Mouse (Mus musculus) liver, postnatal 0 days (tissue): Measurements from ENCODE around the gene Gm42420. TPM values are rescaled to one million over a fixed set of nuclear protein-coding genes. Genes with fewer than 3 reads are reported as not detected.

Experiments used
- ATAC-seq: fragments of 200-750 bp; cut with Nextera tagmentation; 2 replicates; pipeline ENCODE4 v1.8.0; 2017; ENCODE audit warnings: mild to moderate bottlenecking, moderate library complexity
- DNase-seq: peaks from one replicate; pipeline ENCODE4 v3.0.0-alpha.2; 2016
- H3K27ac ChIP-seq: fragments of 300-500 bp; sonication (generic); 2 replicates; pipeline ENCODE4 v1.5.1; 2014; ENCODE audit warnings: antibody characterized with exemption, moderate library complexity, mild to moderate bottlenecking, low read depth
- H3K27me3 ChIP-seq: fragments of 300-500 bp; sonication (generic); 2 replicates; pipeline ENCODE4 v1.6.1; 2014; ENCODE audit warnings: low read length, control low read depth, mixed read lengths; ENCODE audit not compliant: insufficient read depth
- H3K36me3 ChIP-seq: fragments of 300-500 bp; sonication (generic); replicated peaks from 2 replicates; pipeline ENCODE4 v1.6.1; 2014; ENCODE audit warnings: mild to moderate bottlenecking, control low read depth, low read length, moderate library complexity, mixed read lengths; ENCODE audit not compliant: insufficient read depth
- H3K4me1 ChIP-seq: fragments of 300-500 bp; sonication (generic); 2 replicates; pipeline ENCODE4 v1.6.1; 2014; ENCODE audit warnings: antibody characterized with exemption, mild to moderate bottlenecking, control low read depth; ENCODE audit not compliant: insufficient read depth
- H3K4me2 ChIP-seq: fragments of 300-500 bp; sonication (generic); 2 replicates; pipeline ENCODE4 v1.6.1; 2014; ENCODE audit warnings: low read depth, mild to moderate bottlenecking, low read length, moderate library complexity, mixed read lengths
- H3K4me3 ChIP-seq: fragments of 300-500 bp; sonication (generic); 2 replicates; pipeline ENCODE4 v1.5.1; 2014; ENCODE audit warnings: low read depth, low read length
- H3K9ac ChIP-seq: fragments of 300-500 bp; sonication (generic); replicated peaks from 2 replicates; pipeline ENCODE4 v1.6.1; 2014; ENCODE audit warnings: mild to moderate bottlenecking, moderate library complexity
- H3K9me3 ChIP-seq: fragments of 300-500 bp; sonication (generic); 2 replicates; pipeline ENCODE4 v1.6.1; 2016; ENCODE audit warnings: mild to moderate bottlenecking, control low read depth, low read length, mixed read lengths
- CTCF ChIP-seq: sonication (generic); IDR thresholded peaks from 2 replicates; pipeline ENCODE4 v1.5.1; 2016; ENCODE audit warnings: antibody characterized with exemption, low read depth
- EP300 ChIP-seq: IDR thresholded peaks from 2 replicates; pipeline ENCODE4 v1.6.1; 2016; ENCODE audit warnings: antibody characterized with exemption, low read depth, mild to moderate bottlenecking
- WGBS: fragments of 180-500 bp; shearing (Covaris S2); extraction: QIAGEN DNeasy Blood & Tissue Kit; methylation state at CpG from one replicate; pipeline ENCODE4 v1.1.7; 2014; ENCODE audit not compliant: insufficient replicate concordance; 5-methylcytosine and 5-hydroxymethylcytosine counted together
- polyA plus RNA-seq: library from polyadenylated mRNA; unstranded; fragments of >200 nt; fragmentation: Nextera tagmentation; extraction: Ambion mirVana; gene quantifications from 2 replicates; pipeline ENCODE4 v1.2.1, GENCODE M21; 2015

The Gm42420 gene
- polyA plus RNA-seq, 1 experiment from 2014 or later: 1.9 TPM

DNA sequence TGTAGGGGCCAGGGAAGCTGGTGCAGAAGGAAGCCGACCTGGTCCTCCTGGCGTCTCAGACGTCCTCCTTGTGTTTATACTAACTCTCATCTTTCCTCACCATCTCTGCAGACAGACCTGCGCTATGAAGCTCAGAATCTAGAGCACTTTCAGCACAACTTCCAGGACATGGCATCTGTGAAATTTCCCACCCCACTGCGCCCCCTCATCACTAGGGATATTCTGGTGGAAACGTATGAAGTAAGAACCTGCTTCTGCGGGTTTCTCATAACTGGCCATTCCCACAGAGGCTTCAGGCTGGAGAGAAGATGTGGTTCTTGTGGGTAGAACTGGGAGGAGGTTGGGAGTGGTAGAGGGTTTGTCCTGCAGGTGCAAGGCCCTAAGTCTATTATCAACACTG, 6.0 kb upstream of the Gm42420 start:
- Histone ChIP-seq H3K27me3 (no peaks in the 10 kb centered on the region), H3K27ac (no peak overlapping the region), H3K4me1 (peaks cover 10% of the 10 kb centered on the region), H3K9me3 (no peaks in the 10 kb centered on the region), H3K4me2 (no peak overlapping the region), H3K36me3 (peaks cover 34% of the 10 kb centered on the region), H3K9ac (no peak overlapping the region), H3K4me3 (no peak overlapping the region)
- ATAC-seq (no peak), DNase-seq (no peak)
- 90% methylated on average over 7 of the region's 7 CpGs for WGBS
- TF ChIP-seq EP300 (no peak), CTCF (no peak)

DNA sequence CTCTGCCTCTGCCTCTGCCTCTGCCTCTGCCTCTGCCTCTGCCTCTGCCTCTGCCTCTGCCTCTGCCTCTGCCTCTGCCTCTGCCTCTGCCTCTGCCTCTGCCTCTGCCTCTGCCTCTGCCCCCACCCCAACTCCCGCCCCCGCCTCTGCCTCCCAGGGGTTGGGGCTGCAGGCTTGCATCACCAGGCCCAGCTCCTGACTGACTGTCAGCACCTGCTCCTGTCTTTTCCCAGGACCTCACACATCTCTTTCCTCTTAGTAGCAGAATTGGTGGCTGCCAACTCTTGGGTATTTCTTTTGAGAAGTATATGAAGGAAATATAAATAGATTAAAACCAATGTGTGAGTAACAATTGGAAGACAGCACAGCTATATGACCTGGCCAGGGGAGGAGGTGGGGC, 5.0 kb upstream of the Gm42420 start:
- Histone ChIP-seq H3K4me2 (no peak overlapping the region), H3K27ac (no peak overlapping the region), H3K27me3 (no peaks in the 10 kb centered on the region), H3K9ac (no peak overlapping the region), H3K36me3 (peaks cover 39% of the 10 kb centered on the region), H3K4me1 (0 out of 2 replicates have a peak, but pooled peaks cover 4% of the 10 kb centered on the region), H3K4me3 (no peak overlapping the region), H3K9me3 (no peaks in the 10 kb centered on the region)
- no peak for ATAC-seq
- TF ChIP-seq EP300: no peak
- TF ChIP-seq CTCF: no peak
- DNase-seq: no peak
- 49% methylated on average over 2 of the region's 2 CpGs for WGBS

DNA sequence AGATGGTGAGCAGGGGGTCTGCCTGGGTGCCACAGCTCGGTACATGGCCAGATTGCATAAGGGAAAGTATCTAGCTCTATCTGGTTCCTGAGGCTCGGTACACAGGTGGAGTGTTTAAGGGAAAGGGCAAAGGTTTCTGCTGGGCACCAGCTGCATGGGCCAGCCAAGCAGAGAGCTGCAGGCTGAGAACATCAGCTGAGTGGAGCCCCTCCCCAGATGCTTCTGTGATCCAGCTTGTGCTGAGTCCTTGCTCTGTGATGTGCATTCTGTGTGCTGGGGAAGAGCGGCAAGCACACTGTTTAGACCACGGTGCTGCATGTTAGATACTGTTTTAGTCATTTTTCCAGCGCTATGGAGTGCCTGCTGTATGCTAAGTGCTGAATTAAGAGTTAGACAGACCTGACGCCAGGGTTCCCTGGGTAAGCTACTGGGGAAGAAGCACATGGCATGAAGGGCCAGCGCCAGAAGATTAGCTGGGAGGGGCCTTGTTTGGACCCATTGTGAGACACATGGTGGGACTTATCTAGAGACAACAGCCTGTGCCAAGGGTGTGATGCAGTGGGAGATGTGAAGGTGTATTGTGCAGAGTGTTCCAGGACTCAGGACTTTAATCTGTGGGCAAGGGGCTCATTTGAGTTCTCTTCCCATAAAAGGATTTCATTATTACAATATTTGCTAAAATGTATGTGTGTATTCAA, 4.3 kb upstream of the Gm42420 start:
- TF ChIP-seq EP300 (peak; percentile 66; the same call in 1 of the 2 replicates), CTCF (no peak)
- no peak overlapping the region for H3K9ac ChIP-seq
- DNase-seq: no peak
- 0 out of 2 replicates have a peak, but pooled peaks cover 4% of the 10 kb centered on the region for H3K4me1 ChIP-seq
- peak; percentile 90 for ATAC-seq
- H3K27ac ChIP-seq: no peak overlapping the region
- no peak overlapping the region for H3K4me2 ChIP-seq
- no peaks in the 10 kb centered on the region for H3K9me3 ChIP-seq
- 53% methylated on average over 7 of the region's 7 CpGs for WGBS
- no peak overlapping the region for H3K4me3 ChIP-seq
- H3K36me3 ChIP-seq: peaks cover 41% of the 10 kb centered on the region
- no peaks in the 10 kb centered on the region for H3K27me3 ChIP-seq

DNA sequence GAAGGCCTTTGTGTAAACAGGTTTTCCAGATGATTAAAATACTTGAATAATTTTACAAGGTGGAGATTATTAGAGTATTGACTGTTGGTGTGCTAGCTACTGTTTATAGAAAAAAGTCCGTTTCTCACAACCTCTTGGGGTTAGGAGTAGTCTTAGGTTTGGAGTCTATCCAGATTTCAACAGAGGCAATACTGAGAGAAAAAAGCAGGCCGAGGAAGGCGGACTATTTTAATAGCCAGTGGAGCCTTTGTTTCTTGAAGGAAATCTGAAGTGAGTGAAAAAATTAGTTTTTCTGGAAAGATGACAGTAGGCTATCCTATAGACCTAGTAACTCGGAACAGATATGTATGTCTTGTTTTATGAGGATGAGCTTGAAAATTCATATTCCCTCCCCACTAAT, 5.9 kb downstream of the Gm42420 start:
- TF ChIP-seq EP300: no peak
- TF ChIP-seq CTCF: no peak
- Histone ChIP-seq H3K9me3 (no peaks in the 10 kb centered on the region), H3K9ac (no peak overlapping the region), H3K27me3 (no peaks in the 10 kb centered on the region), H3K27ac (no peak overlapping the region), H3K36me3 (peaks cover 18% of the 10 kb centered on the region), H3K4me2 (no peak overlapping the region), H3K4me1 (peaks cover 18% of the 10 kb centered on the region), H3K4me3 (no peak overlapping the region)
- DNase-seq (no peak), ATAC-seq (no peak)
- 94% methylated on average over 4 of the region's 4 CpGs for WGBS

DNA sequence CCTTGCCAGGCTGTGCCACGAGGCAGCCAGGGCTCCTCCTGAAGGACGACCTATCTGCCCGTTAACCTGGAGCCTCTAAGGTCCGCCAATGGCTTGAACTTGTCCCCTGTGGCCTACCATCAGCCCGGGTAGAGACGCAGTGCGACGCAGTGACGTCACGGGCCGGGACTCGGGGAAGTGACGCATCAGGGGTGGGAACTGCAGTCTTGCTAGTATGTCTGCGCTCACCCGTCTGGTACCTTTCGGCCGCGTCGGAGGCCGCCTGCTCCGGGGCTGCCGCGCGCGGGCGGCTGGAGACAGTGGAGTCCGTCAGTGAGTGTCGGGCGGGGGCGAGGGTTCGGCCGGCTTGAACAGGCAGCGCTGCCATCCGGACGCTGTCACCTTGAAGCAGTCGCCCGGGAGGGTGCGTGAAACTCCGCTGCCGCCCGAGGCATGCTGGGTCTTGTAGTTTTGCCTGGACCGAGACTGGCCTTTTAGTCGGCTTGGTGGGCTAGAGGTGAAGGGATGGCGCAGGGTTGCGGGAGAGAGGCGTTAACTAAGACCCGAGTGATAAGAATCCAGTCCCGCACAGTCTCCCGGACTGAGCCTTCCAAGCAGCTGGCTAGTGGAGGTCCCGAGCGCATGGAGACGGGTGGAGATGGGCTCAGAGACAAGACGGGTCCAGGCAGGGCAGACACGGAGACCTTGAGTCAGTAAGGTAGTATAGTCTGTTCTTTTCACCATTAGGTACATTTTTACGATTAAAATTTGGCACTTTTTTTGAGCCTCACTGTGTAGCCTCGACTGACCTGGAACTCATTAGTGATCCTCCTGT, 7.1 kb downstream of the Gm42420 start, which contains the start of gene Ndufb2:
Gene Ndufb2, plus strand, starts transcription at position 174 of the 814 bp plus-strand sequence.
- H3K27me3 ChIP-seq: no peaks in the 10 kb centered on the region
- H3K4me3 ChIP-seq: peak within 1 kb of the TSS; percentile 81
- under 1% methylated on average over 53 of the region's 56 CpGs for WGBS
- DNase-seq (peak; percentile 97), ATAC-seq (peak; percentile 99)
- peaks cover 18% of the 10 kb centered on the region for H3K4me1 ChIP-seq
- no peak for TF ChIP-seq EP300
- TF ChIP-seq CTCF: no peak
- peaks cover 23% of the 10 kb centered on the region; the same call in 1 of the 2 replicates for H3K36me3 ChIP-seq
- no peaks in the 10 kb centered on the region for H3K9me3 ChIP-seq
- H3K9ac ChIP-seq: peak within 1 kb of the TSS; percentile 78
- H3K27ac ChIP-seq: peak within 1 kb of the TSS; percentile 81
- H3K4me2 ChIP-seq: peak within 1 kb of the TSS; percentile 87

DNA sequence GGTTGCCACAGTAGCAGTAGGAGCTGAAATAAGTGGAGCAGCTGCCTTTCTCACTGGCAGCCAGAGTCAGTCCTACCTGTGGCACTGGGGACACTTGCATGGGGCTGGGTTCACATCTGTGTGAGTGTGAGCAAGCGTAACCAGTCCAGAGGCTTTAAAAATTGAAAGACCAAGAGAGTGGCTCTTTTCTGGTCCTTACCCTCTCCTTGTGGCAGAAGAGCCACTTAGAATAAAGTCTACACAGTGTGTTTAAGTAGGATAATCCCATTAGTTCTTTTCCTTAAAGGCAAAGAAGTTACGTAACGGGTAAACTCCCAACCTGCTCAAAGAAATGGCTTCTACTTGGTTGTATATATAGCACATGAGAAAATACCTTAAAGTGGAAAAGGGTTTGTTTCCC, 15.3 kb downstream of the Gm42420 start:
- H3K4me1 ChIP-seq: 0 out of 2 replicates have a peak, but pooled peaks cover 2% of the 10 kb centered on the region
- H3K27ac ChIP-seq: no peak overlapping the region
- no peak for ATAC-seq
- H3K9ac ChIP-seq: no peak overlapping the region
- no peaks in the 10 kb centered on the region for H3K27me3 ChIP-seq
- no peak overlapping the region for H3K4me2 ChIP-seq
- no peak for DNase-seq
- H3K9me3 ChIP-seq: no peaks in the 10 kb centered on the region
- no peak overlapping the region for H3K4me3 ChIP-seq
- WGBS: 91% methylated on average over 3 of the region's 3 CpGs
- no peak for TF ChIP-seq EP300
- no peak for TF ChIP-seq CTCF
- H3K36me3 ChIP-seq: peaks cover 44% of the 10 kb centered on the region
